ENCODE assay signal across 19 mouse cellular contexts in the genomic region with DNA sequence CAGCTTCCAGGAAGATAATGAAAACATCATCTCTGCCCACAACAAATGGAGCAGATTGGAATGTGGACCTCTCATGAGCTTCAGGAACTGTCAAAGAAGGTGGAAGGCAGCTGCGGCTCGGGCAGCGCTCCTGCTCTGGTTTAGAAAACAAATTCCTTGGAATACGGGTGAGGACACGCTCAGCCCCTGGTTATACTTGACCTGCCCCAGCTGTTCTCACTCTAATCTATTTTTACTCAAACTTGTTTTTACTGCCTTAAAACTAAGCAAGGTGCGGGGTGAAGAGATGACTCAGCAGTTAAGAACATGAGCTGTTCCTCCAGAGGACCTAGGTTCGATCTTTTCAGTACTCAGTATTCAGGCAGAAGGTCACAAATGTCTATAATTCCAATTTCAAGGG. TPM values are rescaled to one million over a fixed set of nuclear protein-coding genes. Genes with fewer than 3 reads are reported as not detected.
"Had no signal": no experiment of that assay in that cellular context is flagged by ENCODE, and none has a peak within 500 bp of the region (broad histone marks: within the 10 kb centered on the region; RNA-seq: fewer than 3 reads in every experiment).

No protein-coding gene starts in this region.

- H3K9me3 ChIP-seq: intestine, embryonic 15.5 days; liver, embryonic 13.5 days; neural tube, embryonic 15.5 days had no signal

- H3K27ac ChIP-seq: intestine, embryonic 15.5 days; layer of hippocampus, adult 2 months; limb, embryonic 12.5 days; liver, embryonic 13.5 days; midbrain, embryonic 13.5 days; neural tube, embryonic 15.5 days had no signal

- H3K4me2 ChIP-seq: intestine, embryonic 15.5 days; limb, embryonic 12.5 days; liver, embryonic 13.5 days; midbrain, embryonic 13.5 days; neural tube, embryonic 15.5 days had no signal

- DNase-seq: kidney, adult 18-20 months; liver; liver, embryonic 13.5 days; liver, postnatal 0 days; retina, postnatal 1 day; right cerebral cortex, postnatal 4 days; spleen, adult 18-20 months; thymus, postnatal 36 days had no signal

- H3K4me3 ChIP-seq: intestine, embryonic 15.5 days; layer of hippocampus, adult 2 months; limb, embryonic 12.5 days; liver, embryonic 13.5 days; midbrain, embryonic 13.5 days; neural tube, embryonic 15.5 days had no signal

- ATAC-seq: intestine, embryonic 15.5 days; liver, postnatal 0 days; midbrain, embryonic 13.5 days had no signal

- H3K9ac ChIP-seq: intestine, embryonic 15.5 days; limb, embryonic 12.5 days; liver, embryonic 13.5 days; liver, postnatal 0 days; midbrain, embryonic 13.5 days; neural tube, embryonic 15.5 days had no signal

- H3K27me3 ChIP-seq: intestine, embryonic 15.5 days; limb, embryonic 12.5 days; liver, embryonic 13.5 days; midbrain, embryonic 13.5 days; neural tube, embryonic 15.5 days had no signal

- H3K36me3 ChIP-seq: intestine, embryonic 15.5 days; limb, embryonic 12.5 days; liver, embryonic 13.5 days; midbrain, embryonic 13.5 days; neural tube, embryonic 15.5 days had no signal

RNA-seq across cellular contexts. Expression of a gene that starts 23.8 kb away (rescaled TPM):
- total RNA-seq: left cerebral cortex, postnatal 36 days; megakaryocyte progenitor cell, adult 5-6 weeks had no signal
- polyA plus RNA-seq: intestine, embryonic 15.5 days; kidney, embryonic 14.5 days; limb, embryonic 12.5 days; liver, embryonic 13.5 days; liver, postnatal 0 days; midbrain, embryonic 13.5 days; neural tube, embryonic 11.5 days; neural tube, embryonic 15.5 days; stomach, embryonic 14.5 days; thymus, postnatal 0 days had no signal
